Mouse (Mus musculus) macrophage (primary cell): ENCODE results near the gene Cacnb1. TPM values are rescaled to one million over a fixed set of nuclear protein-coding genes. Genes with fewer than 3 reads are reported as not detected.

Source experiments
- H3K27ac ChIP-seq: fragments of 350-480 bp; formaldehyde crosslinking; 2 replicates; pipeline ENCODE4 v1.9.0; 2021
- H3K36me3 ChIP-seq: fragments of 350-480 bp; formaldehyde crosslinking; 2 replicates; pipeline ENCODE4 v1.9.0; 2021; ENCODE audit errors: inconsistent target
- H3K4me3 ChIP-seq: fragments of 350-480 bp; formaldehyde crosslinking; 2 replicates; pipeline ENCODE4 v1.9.0; 2021; ENCODE audit errors: inconsistent target
- H3K79me2 ChIP-seq: fragments of 350-480 bp; formaldehyde crosslinking; 2 replicates; pipeline ENCODE4 v1.9.0; 2021; ENCODE audit errors: inconsistent target
- WGBS: methylation state at CpG from one replicate; pipeline ENCODE4 v1.1.7; 2026; ENCODE audit warnings: inconsistent platforms; ENCODE audit not compliant: missing documents; 5-methylcytosine and 5-hydroxymethylcytosine counted together
- polyA plus RNA-seq: library from polyadenylated mRNA; stranded (reverse); fragments of 250-400 nt; gene quantifications from 3 replicates; pipeline ENCODE4 v1.2.4, GENCODE M21; 2018; ENCODE audit warnings: inconsistent platforms

Cacnb1 gene
- polyA plus RNA-seq, 1 experiment from 2014 or later, result 1.7 TPM

DNA sequence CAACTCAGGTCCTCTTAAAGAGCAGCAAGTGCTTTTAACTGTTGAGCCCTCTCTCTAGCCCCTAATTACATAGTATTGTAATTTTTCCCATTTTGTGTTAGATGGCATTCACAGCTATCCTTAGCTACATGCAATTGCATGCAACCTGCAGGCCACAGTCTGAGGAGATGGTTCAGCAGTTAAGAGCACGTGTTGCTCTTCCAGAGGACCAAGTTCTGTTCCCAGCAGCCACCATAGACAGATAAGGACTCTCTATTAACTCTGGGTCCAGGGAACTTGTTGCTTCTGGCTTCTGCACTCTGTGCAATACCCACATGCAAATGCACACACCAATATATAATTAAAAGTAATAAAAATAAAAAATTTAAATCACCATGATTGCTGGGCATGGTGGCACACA lies 26.1 kb downstream of the Cacnb1 start:
- Histone ChIP-seq H3K27ac (peak overlapping the region; percentile 43; the same call in 1 of the 2 replicates), H3K36me3 (peaks cover 10% of the 10 kb centered on the region; the same call in 1 of the 2 replicates), H3K79me2 (peaks cover 12% of the 10 kb centered on the region; the same call in 1 of the 2 replicates), H3K4me3 (no peak overlapping the region)
- 56% methylated on average over 1 of the region's 1 CpGs for WGBS

DNA sequence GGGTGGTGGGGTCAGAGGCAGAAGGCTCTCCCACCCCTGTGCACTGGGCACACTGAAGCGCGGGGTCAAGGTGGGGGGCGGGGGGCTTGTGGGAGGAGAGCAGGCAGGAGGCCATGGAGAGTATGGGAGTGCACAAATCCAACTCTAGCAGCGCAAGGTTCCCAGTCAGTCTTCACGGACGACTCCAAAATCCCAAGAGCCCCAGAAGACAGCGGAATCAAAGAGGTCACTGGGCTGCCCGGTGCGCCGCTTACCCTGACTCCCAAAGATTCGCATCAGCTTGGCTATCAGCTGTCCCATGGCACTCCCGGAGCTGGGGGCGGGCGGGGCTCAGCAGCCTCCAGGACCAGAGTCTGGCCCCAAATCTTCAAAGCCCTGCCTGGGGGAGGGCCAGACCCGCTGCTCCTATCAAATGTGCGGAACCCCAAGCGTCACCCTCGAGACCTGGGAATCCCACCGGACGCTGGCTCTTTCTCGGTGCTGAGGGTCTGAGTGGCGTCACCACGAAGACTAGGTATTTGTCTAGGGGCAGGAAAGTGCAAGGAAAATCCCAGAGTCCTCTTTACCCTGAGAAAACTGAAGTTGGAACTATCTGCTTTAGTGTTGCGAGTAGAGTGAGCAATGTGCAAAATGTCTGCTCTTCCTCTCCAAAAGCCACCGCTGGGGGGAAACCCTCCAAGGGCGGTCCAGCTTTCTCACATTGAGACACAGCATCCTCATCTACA lies 27.1 kb downstream of the Cacnb1 start, which contains the start of gene Arl5c:
Gene Arl5c, minus strand, starts transcription at position 618 of the 725 bp plus-strand sequence.
- H3K36me3 ChIP-seq, result peaks cover 10% of the 10 kb centered on the region; the same call in 1 of the 2 replicates
- H3K27ac ChIP-seq, result peak within 1 kb of the TSS; percentile 43
- peaks cover 12% of the 10 kb centered on the region; the same call in 1 of the 2 replicates for H3K79me2 ChIP-seq
- peak within 1 kb of the TSS; percentile 50 for H3K4me3 ChIP-seq
- WGBS, result 5% methylated on average over 26 of the region's 26 CpGs

DNA sequence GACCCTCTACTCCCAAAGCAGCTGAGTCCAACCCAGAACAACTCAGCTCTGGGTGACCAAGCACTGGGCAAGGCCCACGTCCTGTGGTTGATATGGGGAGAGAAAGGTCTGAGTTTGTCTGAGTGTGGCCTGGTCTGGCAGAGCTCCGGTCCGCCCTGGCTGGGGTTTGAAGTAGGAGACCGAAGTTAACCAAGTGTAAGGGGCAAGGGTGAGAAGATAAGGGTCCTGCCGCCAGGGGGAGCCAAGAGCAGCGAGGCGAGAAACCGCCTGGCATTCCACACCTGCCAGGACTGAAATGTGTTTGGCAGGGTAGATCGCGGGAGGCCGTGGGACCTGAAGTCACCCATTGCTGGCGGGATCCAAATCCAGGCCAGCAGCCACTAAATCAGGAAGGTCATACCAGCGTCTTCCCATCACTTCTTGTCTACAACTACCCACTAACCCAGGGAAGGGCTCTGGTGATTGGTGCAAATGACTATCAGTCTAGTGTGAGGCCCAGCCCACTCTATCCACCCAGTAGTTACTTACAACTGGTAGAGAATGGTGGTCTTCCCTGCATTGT lies 28.2 kb downstream of the Cacnb1 start:
- Histone ChIP-seq H3K27ac (peak overlapping the region; percentile 22; the same call in 1 of the 2 replicates), H3K36me3 (peaks cover 10% of the 10 kb centered on the region; the same call in 1 of the 2 replicates), H3K4me3 (peak overlapping the region; percentile 50), H3K79me2 (peaks cover 12% of the 10 kb centered on the region; the same call in 1 of the 2 replicates)
- WGBS, result 3% methylated on average over 13 of the region's 13 CpGs

DNA sequence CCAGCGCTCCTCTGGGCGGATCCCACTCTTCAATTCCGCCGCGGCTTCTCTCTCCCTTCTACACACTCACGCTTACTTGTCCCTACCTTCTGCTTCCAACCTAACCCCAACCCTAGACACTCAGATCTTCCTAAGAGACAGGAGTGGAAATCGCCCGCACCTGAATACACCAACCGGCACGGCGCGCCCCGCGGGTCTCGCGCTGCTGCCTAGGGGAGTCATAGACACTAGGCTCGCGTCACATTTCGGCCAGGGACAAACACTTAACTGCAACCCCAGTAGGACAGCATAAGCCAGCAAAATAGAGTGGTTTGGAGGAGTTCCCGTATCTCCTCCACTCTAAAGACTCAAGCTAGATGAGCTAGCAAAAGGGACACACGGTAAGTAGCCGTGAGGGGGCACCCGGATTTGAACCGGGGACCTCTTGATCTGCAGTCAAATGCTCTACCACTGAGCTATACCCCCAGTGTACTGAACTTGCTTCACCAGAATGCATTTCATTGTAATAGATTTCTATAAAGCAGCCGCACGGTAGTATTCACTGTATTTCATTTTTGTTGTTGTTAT lies 34.2 kb downstream of the Cacnb1 start:
- Histone ChIP-seq H3K79me2 (peaks cover 22% of the 10 kb centered on the region), H3K36me3 (peaks cover 10% of the 10 kb centered on the region; the same call in 1 of the 2 replicates), H3K27ac (peak overlapping the region; percentile 86), H3K4me3 (peak overlapping the region; percentile 93)
- under 1% methylated on average over 26 of the region's 26 CpGs for WGBS

DNA sequence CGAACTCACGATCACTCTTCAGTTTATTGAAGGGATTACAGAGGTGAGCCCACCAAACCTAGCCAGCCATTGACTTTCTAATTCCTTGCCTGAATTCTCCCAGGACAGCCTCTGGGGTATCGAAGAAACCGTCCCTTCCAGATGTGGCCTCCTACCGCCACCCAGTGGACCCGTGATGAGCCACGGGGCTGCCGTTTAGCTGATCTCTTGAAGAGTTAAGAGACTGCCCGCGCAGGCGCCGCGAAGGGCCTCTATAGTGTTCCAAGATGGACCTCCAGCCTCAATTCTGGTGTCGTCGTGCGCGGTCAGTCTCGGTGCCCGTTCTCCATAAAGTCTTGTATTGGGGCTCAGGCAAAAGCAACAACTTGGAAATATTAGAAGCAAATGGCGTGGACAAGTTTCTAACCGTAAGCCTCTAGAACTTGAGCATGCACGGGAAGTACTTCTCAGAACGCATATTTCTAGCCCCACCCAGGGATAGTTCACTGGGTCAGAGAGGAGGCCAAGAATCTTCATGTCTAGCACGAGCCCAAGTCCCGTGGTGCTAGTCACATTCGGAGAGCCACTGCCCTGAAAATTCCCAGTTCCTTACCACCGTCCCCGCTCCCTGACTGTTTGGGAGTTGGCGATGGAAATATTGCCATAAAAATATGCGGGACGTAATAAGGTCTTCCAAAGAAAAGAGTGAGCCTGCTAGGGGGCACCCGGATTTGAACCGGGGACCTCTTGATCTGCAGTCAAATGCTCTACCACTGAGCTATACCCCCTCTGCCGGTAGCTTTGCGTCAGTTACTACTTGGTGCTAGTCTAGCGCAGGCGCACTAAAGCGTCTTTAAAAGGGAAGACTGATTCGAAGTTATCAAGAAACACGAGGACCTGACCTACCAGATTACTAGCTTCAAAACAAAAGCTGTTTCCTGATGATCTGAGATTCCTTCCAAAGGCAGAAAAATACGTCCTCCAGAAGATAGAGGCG lies 35.0 kb downstream of the Cacnb1 start:
- Histone ChIP-seq H3K36me3 (peaks cover 9% of the 10 kb centered on the region; the same call in 1 of the 2 replicates), H3K4me3 (peak overlapping the region; percentile 93), H3K79me2 (peaks cover 30% of the 10 kb centered on the region), H3K27ac (peak overlapping the region; percentile 86)
- under 1% methylated on average over 42 of the region's 42 CpGs for WGBS

DNA sequence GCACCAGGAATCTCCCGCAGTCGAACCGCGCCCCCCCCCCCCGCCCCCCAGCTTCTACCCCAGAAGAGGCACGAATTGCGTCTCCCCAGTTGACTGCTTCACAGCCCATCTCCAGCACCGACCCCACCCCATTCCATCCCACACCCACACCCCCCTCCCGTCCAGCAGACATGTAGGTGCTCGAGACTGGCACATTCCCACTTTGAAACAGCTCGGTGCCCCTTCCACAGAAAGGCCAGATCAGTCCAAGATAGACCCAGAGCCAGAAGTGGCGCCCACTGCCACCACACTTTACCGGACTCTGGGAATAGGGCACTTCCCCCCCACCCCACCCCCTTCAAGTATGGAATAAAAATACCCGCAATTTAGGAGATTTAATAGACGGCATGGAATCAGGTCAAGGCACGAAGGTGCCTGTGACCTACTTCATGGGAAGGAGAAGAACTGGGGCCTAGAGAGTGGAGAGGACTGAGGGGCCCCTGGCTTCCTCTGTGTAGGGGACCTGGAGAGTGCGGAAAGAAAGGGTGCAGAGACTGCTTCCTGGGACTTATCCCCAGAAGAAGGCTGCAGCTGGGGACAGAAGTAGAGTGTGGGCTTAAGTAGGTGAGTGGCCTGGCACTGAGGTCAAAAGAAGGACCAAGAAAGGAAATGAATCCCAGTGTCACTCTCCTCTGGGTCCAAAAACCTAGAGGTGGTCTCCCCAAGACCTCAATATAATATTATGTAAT lies 35.9 kb downstream of the Cacnb1 start:
- Histone ChIP-seq H3K36me3 (no peaks in the 10 kb centered on the region), H3K79me2 (peaks cover 36% of the 10 kb centered on the region), H3K27ac (peak overlapping the region; percentile 86; the same call in 1 of the 2 replicates), H3K4me3 (peak overlapping the region; percentile 93; the same call in 1 of the 2 replicates)
- WGBS, result 41% methylated on average over 14 of the region's 17 CpGs

DNA sequence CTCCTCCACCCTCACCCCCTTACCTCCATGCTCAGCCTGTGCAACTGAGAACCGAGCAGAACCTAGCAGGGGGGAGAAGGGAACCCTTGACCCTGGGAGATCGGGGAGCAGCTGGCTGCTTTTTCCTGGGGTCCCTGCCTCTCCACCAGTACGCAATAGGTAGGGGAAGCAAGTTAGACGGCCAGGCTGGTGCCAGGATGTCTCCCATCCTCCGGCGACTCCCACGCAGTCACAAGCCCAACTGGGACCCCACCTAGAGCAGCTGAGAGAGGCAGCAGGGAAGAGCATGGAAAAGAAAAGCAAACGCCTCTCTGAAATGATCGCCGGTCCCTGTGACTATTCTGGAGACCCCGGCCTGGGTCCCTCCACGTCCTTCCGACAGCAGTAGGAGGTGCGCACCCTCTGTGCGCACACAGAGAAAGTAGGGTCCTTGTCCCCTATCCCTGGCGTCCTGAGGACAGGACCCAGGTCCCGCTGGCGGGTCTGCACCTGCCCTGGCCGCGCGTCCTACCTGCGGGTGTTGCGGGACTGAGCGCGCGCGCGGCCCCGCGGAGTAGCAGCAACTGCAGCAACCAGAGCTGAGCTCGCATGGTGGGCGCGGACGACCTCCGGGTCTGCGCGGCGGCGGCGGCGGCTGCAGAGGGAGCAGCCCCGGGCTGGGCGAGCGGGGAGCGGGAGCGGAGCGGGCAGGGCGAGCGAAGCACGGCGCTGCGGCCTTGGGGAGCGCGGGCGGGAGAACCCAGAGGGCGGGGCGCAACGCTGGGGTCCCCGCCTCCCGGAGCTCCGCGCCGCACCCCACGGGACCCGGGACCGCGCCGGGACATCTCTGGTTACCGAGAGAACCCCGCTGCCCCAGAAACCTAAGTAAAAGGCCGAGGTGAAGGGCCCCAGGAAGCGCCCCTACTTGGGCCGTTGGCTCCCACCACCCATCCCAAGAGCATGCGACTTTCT lies 36.8 kb downstream of the Cacnb1 start, which contains the start of gene Plxdc1:
Gene Plxdc1, minus strand, starts transcription at position 718 of the 951 bp plus-strand sequence.
- Histone ChIP-seq H3K79me2 (peaks cover 45% of the 10 kb centered on the region), H3K4me3 (peak within 1 kb of the TSS; percentile 93), H3K36me3 (no peaks in the 10 kb centered on the region), H3K27ac (peak within 1 kb of the TSS; percentile 86)
- whole genome bisulfite sequencing, result 3% methylated on average over 71 of the region's 74 CpGs

DNA sequence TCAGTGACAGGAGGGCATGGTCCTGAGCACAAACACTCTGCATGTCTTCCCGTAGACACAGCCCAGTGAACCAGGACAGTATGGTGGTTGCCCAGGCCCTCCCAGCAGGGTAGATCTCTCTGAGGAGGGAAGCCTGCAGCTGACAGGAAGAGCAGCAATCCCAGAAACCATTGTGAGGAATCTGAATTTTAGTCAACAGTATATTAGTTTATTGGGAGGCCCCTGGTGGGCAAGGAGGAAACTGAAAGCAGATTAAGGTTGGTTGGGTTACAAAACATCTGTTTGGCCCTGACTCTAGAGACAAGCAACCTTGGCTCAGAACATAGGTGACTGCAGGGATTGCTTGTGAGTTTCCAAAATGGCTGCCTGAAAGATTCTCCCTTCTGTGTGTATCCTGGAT lies 38.9 kb downstream of the Cacnb1 start:
- peaks cover 52% of the 10 kb centered on the region for H3K79me2 ChIP-seq
- H3K36me3 ChIP-seq, result no peaks in the 10 kb centered on the region
- H3K27ac ChIP-seq, result no peak overlapping the region
- 76% methylated on average over 1 of the region's 1 CpGs for WGBS
- H3K4me3 ChIP-seq, result no peak overlapping the region

DNA sequence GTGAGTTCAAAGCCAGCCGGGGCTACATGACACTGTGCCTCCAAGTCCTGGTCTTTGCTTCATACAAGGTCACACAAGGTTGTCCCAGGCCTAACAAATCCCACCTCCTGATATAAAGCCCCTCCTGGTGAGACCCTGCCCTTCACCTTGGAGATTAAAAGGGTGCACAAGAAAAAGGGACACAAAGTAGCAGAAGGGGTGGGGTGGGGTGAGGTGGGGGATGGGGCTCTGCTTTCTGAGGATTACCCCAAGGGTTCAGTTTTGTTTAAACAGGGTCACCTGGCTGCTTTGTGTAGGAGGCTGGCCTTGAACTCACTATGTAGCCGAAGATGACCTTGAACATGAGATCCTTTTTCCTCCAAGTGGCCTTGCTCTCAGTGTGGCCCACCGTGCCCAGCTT lies 39.3 kb downstream of the Cacnb1 start:
- Histone ChIP-seq H3K27ac (no peak overlapping the region), H3K36me3 (no peaks in the 10 kb centered on the region), H3K4me3 (no peak overlapping the region), H3K79me2 (peaks cover 52% of the 10 kb centered on the region)
- 92% methylated on average over 2 of the region's 3 CpGs for WGBS

DNA sequence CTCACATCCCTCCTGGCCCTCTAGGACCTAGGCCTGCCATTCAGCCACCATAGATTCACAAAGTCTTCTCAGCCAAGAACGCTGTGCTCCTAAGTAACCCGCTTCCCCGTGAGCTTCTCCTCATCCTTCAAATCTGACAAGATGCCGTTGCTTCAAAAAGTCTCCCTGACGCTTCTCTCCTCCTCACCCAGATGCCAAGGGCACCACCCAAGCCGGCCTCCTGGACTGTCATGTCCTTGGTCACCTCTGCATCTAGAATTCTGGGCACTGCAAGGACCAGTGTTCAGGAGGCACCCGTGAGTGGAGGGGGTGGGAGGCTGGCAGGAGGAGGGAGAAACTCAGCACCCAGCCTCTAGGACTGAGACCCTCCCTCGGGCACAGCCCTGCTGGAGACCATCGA lies 40.1 kb downstream of the Cacnb1 start:
- Histone ChIP-seq H3K4me3 (no peak overlapping the region), H3K36me3 (no peaks in the 10 kb centered on the region), H3K27ac (no peak overlapping the region), H3K79me2 (peaks cover 52% of the 10 kb centered on the region)
- WGBS, result 94% methylated on average over 9 of the region's 9 CpGs

DNA sequence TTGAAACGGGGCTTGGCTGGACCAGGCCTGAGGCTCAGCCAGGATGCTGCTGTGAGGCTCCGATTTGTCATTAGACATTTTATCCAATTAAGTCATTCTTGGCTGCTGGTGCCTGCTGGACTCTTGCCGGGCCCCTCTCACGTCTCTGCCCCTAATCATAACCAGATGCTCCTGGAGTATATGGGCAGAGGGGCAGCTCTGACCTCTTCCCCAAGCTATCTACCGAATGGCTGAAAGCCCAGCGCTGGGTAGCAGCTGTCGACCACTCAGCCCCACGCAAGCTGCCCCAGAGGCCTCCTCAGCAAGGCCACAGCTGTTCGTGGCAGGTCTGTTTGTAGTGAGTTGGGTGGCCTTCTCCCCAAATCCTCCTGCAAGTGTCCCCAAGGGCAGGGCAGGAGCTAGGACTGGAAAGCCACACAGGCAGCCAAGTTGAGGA lies 42.3 kb downstream of the Cacnb1 start:
- Histone ChIP-seq H3K27ac (no peak overlapping the region), H3K79me2 (peaks cover 49% of the 10 kb centered on the region), H3K36me3 (no peaks in the 10 kb centered on the region), H3K4me3 (no peak overlapping the region)
- WGBS, result 95% methylated on average over 9 of the region's 9 CpGs

DNA sequence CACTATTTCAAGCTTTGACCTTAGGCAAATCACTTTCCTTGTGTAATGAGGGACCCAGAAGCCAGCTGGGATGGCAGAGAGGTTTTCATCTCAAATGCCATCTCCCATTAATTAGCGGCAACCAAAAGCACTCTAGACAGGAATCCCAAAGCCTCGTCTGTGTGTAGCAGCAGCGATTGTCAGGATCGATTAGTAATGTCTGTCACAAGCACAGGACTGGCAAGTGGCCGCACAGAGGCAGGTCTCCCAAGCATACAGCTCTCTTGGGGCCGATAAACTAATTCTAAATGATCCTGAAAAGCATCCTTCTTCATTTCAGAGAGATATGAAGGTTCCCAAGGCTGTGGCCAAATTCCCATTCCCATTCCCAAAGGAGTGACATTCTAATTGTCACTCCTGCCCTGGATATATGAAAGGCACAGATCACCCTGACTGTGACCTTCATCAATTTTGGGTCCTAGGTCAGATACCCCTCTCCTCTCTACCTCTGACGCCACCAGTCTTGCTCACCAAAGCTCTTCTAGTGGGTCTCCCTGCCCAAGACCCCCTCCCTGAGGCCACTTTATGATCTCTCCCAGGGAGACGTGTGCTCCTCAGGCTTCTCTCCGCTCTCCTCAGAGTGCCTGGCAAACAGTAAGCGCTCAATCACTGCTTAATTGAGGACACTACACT lies 42.9 kb downstream of the Cacnb1 start:
- 85% methylated on average over 10 of the region's 10 CpGs for WGBS
- Histone ChIP-seq H3K79me2 (peaks cover 44% of the 10 kb centered on the region), H3K27ac (no peak overlapping the region), H3K36me3 (no peaks in the 10 kb centered on the region), H3K4me3 (no peak overlapping the region)
